Mouse (Mus musculus) embryo, embryonic 11 days (tissue): Measurements from ENCODE around the gene Dll4.
A peak's percentile ranks its signal among the peaks of the same experiment; 100 is the strongest.

Source experiments
- DNase-seq: peaks from one replicate; pipeline ENCODE4 v3.0.0-alpha.2; 2015

The Dll4 gene

DNA sequence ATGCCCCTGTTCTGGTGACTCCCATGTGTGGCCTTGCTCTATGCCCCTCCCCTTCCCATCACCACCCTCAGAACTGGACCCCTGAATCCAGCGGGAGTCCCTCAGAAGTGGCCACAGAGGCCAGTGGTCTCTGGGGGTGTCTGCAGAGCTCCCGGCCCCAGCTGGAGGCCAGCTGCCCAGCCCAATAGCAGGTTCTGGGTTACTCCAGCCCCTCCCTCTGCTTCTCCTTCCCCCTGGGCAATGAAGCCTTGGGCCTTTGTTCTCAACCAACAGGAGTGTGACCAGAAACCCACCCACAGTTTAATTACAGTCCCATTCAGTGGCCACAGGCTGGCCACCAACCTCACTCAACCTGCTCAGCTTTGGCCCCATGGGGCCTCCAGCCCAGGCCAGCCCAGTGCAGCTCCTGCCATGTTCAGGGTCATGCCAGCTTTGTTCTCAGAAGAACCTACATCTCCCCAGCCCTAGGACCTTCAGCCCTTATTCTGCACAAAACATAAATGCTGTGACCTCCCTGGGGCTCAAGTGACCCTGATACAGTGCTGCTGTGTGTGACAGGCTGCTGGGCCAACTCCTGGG lies 13.1 kb upstream of the Dll4 start:
- DNase-seq = no peak

DNA sequence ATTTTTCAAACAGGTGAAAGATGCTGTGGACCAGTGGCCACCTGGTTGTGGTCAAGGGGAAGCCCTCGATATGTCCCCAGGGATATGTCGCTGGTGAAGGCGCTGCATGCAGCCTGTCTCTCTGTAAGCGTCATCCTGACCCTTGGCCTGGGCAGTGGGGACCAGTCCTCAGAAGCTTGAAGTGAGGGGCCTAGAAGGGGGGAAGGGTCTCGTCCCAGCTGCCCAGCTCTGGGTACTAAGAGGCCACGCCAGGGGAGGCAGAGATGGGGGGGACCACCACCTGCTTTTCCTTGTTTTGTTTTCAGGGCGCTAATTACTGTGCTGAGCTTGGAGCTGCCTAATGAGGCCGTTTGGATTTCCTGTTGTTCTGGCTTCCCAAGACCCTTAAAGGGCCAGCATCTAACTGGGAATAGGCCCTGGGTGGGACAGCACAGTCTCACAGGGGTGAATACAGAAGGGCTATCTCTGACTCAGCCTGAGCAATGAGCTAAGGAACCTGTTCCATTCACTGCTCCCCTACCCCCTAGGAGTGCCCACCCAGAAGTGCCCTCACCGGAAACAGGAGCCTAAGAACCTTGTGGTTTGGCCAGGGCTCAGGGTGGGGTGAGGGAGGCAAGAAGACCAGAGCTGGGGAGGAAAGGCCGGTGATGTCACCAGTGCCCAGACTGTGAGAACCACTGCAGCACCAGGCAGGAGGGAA lies 11.7 kb upstream of the Dll4 start:
- DNase-seq = no peak

DNA sequence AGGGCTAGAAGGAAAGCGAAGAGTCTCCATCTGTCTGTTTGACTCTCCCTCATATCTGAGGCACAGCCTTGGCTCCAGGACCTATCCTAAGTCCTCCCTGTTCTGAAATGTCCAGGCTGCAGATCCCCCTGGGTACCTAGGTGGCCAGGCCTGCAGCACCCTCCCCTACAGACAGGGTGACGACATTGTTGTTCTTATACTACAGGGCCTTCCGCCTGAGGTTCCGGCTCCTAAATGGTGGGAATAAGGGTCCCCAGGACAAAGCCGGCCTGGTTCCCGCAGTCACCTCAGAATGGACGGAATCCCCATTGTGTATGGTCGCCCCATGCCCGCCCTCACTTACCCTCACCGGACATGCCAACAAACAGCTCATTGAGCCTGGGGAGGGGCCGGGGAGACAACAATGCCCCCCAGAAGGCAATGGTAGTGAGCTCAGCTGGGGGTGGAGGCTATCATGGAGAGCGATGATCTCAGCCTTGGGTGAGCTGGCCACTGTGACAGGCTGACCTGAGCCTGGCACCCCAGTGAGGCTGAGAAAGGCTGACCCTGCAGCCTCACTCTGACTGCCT lies 10.8 kb upstream of the Dll4 start:
- no peak for DNase-seq

DNA sequence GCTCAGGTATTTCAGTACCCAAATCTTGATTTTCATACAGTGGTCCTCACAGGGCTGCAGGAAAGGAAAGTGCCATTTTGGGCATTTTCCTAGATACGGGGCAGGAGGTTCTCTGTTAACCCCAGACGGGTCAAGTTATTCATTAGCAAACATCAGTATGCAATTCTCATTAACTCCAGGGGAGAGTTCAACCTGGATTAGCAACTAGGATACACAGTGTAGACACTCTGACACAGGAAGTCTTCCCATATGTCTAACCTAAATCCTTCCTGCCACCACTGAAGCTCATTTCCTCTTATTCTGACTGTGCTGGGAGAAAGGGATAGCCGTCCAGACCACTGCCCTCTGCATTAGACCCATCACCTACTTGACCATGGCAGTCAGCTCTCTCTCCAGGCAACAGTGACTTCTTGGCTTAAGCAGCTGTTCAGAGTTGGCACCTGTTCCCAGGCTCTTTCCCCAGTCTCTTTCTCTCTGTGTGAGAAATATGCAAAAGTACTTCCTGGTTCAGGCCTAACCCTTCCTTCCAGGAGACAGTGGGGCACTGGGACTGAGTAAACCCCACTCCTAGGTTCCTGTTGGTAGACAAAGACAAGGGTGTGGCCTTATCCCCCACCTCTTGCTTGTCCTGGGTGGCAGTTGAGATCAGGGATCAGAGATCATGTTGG lies 7.4 kb upstream of the Dll4 start:
- no peak for DNase-seq

DNA sequence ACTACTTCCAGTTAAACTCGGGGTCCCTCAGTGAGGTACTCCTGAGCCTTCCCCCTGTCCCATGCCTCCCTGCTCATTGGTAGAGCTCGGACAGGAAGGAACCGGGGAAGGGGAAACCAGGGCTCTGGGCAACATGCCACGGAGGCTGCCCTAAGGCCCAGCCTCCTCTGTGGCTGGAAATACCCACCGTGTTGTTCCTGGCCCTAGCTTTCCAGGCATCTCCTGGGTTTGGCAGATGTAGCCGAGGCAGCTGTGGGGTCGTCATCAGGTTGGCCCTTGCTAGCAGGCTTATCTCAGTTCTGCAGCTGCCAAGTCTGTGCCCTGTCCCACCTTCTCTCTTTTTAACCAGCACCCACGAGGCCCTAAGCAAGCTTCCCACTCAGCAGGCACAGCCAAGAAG lies 5.0 kb upstream of the Dll4 start:
- DNase-seq = no peak

DNA sequence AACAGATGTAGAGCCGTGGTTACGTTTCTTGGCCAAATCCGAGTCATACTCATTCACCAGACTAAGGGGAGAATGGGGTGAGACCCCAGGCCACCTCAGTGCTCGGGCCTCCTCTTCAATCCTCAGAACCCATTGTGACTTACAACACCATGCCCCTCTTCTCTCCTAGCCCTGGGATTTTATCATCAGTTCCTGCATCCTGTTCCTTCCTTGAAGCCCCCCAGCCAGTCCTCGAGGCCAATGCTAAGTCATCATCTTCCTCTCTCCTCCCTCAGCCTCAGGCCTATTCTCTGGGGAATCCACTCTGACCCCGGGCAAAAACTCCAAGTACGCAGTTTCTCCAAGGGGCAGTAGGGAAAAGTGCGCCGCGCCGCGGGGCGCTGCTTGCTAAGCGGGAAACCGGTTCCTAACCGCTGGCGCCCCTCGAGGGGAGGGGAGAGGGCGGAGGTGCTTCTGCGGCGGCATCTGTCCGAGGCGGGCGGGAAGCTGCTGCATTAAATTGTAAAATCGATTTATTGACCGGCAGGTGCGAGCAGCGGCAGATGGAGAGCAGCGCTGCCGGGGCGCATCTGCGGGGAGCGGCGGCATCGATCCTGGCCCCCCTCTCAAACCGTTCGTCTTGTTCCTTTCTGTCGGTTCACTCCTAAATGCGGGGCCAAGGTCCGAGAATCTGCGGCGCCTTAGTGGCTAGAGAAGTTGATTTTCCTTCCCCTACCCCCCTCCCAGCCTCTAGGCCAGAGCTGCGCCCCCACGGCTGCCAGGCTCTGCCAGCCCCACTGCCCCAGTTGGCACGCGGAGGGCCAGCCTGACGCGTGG lies 3.6 kb upstream of the Dll4 start:
- DNase-seq = peak; percentile 75

DNA sequence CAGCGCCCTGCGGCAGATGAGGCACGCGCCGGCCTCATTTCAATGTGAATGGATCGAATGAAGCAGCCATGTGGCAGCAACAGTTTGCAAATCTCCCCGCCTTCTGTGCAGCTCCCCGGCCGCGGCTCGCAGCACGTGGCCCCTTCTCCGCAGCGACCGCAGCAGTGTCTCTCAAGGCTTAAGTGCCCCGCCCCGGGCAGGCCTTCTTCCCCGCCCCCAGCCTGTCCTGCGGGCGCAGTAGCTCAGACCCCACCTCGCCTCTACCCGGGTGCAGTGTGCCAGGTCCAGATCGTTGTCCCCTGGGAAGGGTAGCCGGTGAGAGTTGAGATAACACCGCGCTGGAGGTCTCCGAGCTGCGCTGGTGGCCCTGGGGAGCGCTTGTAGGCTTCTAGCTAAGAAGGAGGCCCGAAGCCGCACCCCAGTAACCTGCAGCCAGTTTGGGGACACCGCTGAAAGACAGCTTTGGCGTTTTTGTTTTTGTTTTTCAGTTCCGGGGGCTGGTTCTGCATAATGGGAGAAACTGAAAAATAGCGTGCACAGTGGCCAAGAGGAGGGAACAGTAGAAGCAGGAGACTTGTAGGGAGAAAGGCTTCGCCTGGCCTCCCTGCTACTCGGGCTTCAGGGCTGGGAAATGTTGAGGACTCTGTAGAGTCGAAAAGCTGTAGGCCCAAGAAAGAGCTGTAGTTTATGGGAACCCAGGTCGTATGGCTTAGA lies 2.8 kb upstream of the Dll4 start:
- DNase-seq = peak; percentile 82

DNA sequence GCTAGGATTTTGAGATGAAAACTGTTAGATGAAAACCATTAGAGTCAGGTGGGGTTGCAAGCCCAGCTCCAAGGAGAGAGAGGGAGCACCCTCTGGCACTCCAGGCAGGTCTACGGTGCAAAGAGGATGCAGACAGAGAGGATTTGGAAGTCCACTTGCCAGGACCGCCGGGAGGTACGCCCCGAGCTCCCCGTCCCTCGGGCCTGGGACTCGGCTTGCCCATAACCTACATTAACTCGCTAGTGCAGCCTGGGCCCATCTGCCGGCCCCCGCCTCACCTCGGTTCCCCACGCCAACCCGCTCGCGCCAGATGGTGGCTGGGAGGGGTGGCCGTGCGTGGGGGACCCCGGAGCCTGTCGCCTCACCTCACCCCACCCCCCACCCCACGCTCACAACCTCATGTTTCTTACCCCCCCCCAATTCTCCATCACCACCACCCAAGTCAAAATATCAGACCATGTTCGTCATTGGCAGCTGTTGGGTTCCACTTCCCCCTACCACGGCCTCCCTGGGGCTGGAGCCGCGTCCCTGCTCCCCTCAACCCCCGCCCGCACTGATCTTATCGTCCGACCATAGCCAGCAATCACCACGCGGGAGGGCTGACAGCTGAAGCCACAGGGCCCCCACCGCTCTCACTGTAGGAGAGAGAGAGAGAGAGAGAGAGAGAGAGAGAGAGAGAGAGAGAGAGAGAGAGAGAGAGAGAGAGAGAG lies 1.6 kb upstream of the Dll4 start:
- DNase-seq = no peak

DNA sequence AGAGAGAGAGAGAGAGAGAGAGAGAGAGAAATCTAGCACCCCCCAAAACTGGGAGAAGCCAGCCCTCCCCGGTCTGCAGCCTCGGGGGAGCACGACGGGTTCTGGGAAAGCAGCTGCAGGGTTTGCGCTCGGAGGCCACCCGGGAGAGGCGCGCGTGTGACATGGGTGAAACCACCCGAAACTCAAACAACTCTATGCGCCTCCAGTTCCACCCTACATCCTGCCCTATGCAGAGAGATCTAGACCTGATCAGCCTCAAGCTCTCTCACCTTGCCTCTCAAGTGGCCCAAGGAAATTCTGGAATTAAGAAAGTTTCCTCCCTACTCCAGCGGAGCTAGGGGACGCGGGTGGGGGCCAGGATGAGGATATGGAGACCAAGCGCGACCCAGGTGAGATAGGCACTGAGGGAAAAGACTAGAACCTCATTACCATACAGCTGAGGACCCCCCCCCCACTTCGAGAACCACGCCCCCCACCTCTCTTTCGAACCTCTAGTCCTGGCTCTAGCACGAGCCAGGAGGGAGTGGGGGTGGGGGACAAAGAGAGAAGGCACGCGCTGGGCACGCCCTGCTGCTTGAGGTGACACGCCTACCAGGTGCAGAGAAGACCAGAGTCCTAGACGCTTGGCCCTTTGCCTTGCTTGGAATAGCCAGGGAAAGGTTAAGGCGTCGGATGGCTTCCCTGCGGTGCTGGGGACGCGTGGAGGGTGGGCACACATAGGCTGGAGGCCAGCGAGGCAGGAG lies 837 bp upstream of the Dll4 start:
- DNase-seq = no peak

DNA sequence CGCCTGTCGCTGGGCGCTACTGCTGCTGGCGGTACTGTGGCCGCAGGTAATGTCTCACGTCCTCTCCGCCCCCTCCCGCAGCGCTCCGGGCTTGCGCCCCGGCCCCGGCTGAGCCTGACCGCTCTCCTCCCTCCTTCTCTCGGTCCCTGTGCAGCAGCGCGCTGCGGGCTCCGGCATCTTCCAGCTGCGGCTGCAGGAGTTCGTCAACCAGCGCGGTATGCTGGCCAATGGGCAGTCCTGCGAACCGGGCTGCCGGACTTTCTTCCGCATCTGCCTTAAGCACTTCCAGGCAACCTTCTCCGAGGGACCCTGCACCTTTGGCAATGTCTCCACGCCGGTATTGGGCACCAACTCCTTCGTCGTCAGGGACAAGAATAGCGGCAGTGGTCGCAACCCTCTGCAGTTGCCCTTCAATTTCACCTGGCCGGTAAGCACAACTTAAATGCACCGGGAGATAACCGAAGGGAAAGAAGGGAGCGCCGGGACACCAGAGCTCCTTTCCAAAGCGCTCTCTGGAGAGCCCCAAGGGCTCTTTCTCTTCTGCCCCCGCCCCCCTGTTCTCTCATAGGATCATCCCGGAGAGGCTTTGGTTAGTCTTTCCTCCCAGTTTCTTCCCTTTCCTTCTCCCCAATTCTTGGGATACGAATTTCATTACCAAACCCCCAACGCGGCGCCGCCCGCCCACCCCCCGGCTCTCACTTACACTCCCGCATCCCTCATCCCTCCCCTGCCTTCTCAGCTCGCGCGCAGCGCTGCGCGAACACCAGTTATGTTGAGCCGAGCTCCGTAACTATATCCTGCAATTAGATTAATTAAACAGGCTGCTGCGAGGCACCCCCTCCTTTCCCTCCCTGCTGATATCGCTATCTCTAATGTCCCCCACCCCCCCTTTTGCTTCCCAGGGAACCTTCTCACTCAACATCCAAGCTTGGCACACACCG lies 847 bp downstream of the Dll4 start:
- DNase-seq = peak; percentile 41

DNA sequence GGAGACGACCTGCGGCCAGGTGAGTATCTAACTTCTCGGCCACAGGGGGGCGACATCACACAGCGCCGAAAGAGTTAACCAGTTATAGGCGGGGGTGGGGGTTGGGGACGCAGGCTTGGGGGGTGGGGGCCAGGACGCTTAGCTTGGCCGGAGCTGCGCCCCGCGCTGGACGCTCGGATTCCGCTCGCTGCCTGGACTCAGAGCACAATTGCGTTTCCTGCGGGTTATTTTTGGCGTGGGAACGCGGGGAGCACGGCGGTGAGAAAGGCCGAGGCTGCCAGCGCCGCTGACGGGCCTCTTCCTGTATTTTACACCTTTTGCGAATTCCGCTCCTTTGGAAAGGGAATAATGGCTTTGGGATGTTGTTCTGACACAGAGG lies 1.5 kb downstream of the Dll4 start:
- peak; percentile 65 for DNase-seq

DNA sequence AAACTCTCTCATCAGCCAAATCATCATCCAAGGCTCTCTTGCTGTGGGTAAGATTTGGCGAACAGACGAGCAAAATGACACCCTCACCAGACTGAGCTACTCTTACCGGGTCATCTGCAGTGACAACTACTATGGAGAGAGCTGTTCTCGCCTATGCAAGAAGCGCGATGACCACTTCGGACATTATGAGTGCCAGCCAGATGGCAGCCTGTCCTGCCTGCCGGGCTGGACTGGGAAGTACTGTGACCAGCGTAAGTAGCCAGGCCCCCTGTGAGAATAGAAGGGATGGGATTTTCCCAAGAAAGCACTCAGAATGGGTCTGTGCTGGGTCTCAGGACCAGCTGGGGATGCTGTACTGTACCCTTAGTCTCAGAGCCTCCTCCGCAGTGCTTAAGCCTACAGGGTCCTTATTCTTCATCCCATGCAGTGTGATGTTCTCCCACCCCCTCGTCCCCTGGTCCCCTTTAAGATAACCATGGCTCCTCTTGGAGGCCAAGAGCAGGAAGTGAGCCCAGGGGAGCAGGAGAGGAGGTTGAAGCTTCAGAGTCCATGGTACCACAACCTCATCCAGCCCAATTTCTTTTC lies 2.5 kb downstream of the Dll4 start:
- DNase-seq = no peak

DNA sequence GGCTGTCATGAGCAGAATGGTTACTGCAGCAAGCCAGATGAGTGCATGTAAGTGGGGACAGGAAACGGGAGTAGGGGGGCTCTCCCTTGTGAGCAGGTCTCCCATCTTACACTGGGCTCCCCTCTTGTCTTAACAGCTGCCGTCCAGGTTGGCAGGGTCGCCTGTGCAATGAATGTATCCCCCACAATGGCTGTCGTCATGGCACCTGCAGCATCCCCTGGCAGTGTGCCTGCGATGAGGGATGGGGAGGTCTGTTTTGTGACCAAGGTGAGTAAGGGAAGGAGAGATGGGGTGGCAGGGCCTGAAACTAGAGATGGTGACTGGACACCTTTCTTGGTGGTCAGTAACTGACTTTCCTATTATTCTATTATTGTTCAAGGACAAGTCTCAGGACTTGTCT lies 3.0 kb downstream of the Dll4 start:
- no peak for DNase-seq

DNA sequence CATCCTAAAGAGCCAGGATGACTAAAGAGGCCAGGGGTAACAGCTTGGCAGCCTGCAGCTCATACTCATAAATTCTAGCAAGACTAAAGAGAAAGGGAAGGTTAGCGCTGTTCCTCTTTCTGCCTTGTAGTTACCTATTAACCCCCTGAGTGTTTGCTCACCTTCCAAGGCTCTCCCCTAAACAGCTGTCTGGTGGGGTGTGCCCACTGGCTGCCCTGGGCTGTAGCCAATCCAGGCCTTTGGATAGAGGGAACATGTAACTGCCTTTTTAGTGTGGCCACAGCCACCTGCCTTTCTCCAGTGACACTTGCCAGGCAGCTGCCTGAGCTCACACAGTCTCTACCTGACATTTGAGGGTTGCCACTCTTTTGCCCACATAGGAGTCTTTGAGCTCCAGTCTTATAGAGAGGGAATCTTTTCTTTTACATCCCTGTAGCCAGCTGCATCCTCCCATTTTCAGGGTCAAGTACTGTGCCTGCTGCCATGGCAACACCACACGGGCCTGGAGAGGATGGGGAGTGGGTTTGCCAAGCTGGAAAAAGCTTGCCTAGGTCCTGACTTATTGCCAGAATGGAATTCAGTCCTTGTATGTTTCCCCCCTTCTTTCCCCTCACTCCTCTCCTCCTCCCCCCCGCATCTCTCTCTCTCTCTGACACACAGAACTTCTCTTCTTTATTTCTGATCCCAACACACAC lies 3.7 kb downstream of the Dll4 start:
- no peak for DNase-seq

DNA sequence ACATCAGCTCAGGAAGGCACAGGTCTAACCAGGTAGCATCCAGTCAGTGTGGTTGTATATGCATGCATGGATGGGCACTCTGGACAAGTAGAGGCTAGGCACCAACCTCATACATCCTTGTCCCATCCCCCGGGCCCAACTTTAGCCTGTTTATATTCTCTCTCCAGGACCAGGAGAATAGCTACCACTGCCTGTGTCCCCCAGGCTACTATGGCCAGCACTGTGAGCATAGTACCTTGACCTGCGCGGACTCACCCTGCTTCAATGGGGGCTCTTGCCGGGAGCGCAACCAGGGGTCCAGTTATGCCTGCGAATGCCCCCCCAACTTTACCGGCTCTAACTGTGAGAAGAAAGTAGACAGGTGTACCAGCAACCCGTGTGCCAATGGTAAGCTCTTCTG lies 5.2 kb downstream of the Dll4 start:
- DNase-seq = no peak

DNA sequence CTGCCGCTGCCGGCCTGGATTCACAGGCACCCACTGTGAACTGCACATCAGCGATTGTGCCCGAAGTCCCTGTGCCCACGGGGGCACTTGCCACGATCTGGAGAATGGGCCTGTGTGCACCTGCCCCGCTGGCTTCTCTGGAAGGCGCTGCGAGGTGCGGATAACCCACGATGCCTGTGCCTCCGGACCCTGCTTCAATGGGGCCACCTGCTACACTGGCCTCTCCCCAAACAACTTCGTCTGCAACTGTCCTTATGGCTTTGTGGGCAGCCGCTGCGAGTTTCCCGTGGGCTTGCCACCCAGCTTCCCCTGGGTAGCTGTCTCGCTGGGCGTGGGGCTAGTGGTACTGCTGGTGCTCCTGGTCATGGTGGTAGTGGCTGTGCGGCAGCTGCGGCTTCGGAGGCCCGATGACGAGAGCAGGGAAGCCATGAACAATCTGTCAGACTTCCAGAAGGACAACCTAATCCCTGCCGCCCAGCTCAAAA lies 6.6 kb downstream of the Dll4 start:
- no peak for DNase-seq

DNA sequence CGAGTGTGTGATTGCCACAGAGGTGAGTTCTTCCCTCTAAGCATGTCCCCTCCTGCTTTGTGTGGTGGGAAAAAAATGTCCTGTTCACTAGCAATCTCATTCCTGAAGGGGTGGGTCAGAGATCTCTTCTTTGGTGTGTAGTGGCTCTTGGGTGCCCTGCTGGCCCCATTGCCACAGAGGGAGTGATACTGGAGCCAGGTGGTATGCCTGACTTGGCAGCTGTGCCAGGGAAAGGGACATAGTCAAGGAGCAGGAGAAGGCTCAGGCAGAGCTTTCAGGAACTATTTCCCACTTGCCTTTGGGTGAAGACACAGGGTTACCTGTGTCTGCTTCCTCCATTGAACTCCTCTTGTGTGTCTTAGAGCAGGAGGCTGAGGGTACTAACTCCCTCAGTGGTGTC lies 8.6 kb downstream of the Dll4 start:
- DNase-seq = no peak

DNA sequence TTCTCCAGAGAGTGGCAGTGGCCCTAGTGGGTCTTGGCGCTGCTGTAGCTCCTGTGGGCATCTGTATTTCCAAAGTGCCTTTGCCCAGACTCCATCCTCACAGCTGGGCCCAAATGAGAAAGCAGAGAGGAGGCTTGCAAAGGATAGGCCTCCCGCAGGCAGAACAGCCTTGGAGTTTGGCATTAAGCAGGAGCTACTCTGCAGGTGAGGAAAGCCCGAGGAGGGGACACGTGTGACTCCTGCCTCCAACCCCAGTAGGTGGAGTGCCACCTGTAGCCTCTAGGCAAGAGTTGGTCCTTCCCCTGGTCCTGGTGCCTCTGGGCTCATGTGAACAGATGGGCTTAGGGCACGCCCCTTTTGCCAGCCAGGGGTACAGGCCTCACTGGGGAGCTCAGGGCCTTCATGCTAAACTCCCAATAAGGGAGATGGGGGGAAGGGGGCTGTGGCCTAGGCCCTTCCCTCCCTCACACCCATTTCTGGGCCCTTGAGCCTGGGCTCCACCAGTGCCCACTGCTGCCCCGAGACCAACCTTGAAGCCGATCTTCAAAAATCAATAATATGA lies 9.5 kb downstream of the Dll4 start:
- no peak for DNase-seq

DNA sequence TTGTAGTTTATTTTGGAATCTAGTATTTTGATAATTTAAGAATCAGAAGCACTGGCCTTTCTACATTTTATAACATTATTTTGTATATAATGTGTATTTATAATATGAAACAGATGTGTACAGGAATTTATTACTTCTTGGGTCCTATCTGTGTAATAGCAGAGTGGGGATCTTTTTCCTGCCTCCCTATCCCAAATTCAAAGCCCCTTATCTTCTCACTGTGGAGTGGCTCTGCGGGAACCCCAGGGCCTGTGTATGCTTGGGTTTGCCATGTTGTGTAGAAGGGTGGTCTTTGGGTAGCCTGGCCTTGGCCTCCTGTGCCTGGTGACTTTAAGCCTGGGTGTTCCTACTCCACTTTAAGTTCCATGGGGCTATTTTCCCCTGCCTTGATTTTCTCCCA lies 10.0 kb downstream of the Dll4 start:
- DNase-seq = no peak
